Mouse (Mus musculus): ENCODE measurements around the gene Adar.

Adar gene

GRCm38 (mm10) chr3:89730350-89731331, 15.8 kb downstream of the Adar start:
- DNase-seq (ENCODE audit: low read depth, low spot score), result no peak

- DNase-seq (ENCODE audit: low read depth, low spot score), result no peak
Measured at GRCm38 (mm10) chr3:89732091-89732490, 17.3 kb downstream of the Adar start.

GRCm38 (mm10) chr3:89738509-89738908, 23.7 kb downstream of the Adar start:
- DNase-seq (ENCODE audit: low read depth, low spot score), result no peak

- DNase-seq (ENCODE audit: low read depth, low spot score), result no peak
Measured at GRCm38 (mm10) chr3:89752307-89752706, 37.5 kb downstream of the Adar start.

- no peak for DNase-seq (ENCODE audit: low read depth, low spot score)
Measured at GRCm38 (mm10) chr3:89755283-89755682, 40.5 kb downstream of the Adar start.

GRCm38 (mm10) chr3:89757851-89758250, 43.0 kb downstream of the Adar start:
- no peak for DNase-seq (ENCODE audit: low read depth, low spot score)

GRCm38 (mm10) chr3:89759786-89760185, 45.0 kb downstream of the Adar start:
- DNase-seq (ENCODE audit: low read depth, low spot score), result no peak

GRCm38 (mm10) chr3:89764119-89764724, 49.4 kb downstream of the Adar start, which contains the start of gene Chrnb2:
TSS of gene Chrnb2 (minus strand) at chr3:89764632.
- DNase-seq (ENCODE audit: low read depth, low spot score), result no peak

- DNase-seq (ENCODE audit: low read depth, low spot score), result no peak
Measured at GRCm38 (mm10) chr3:89769584-89769983, 54.8 kb downstream of the Adar start.

GRCm38 (mm10) chr3:89770425-89771002, 55.7 kb downstream of the Adar start:
- no peak for DNase-seq (ENCODE audit: low read depth, low spot score)

GRCm38 (mm10) chr3:89772588-89772967, 57.8 kb downstream of the Adar start:
- DNase-seq (ENCODE audit: low read depth, low spot score), result peak; percentile 65

- DNase-seq (ENCODE audit: low read depth, low spot score), result peak; percentile 96
Measured at GRCm38 (mm10) chr3:89772968-89773709, 58.3 kb downstream of the Adar start, which contains the start of gene Ube2q1. TSS of gene Ube2q1 (plus strand) at chr3:89773616.

GRCm38 (mm10) chr3:89773740-89774211, 59.0 kb downstream of the Adar start:
- DNase-seq (ENCODE audit: low read depth, low spot score), result no peak

- DNase-seq (ENCODE audit: low read depth, low spot score), result no peak
Measured at GRCm38 (mm10) chr3:89774236-89774960, 59.6 kb downstream of the Adar start.

GRCm38 (mm10) chr3:89776001-89776400, 61.2 kb downstream of the Adar start:
- DNase-seq (ENCODE audit: low read depth, low spot score), result no peak

GRCm38 (mm10) chr3:89780102-89780501, 65.3 kb downstream of the Adar start:
- no peak for DNase-seq (ENCODE audit: low read depth, low spot score)

GRCm38 (mm10) chr3:89781640-89782039, 66.8 kb downstream of the Adar start:
- DNase-seq (ENCODE audit: low read depth, low spot score), result no peak

- no peak for DNase-seq (ENCODE audit: low read depth, low spot score)
Measured at GRCm38 (mm10) chr3:89784991-89785753, 70.3 kb downstream of the Adar start.

GRCm38 (mm10) chr3:89786275-89786674, 71.5 kb downstream of the Adar start:
- DNase-seq (ENCODE audit: low read depth, low spot score), result no peak
